Mouse (Mus musculus) bone marrow, adult 2 months (tissue): ENCODE results near the gene Olfr139. TPM values are rescaled to one million over a fixed set of nuclear protein-coding genes. Genes with fewer than 3 reads are reported as not detected.

ENCODE experiments used
- H3K27ac ChIP-seq: fragments of 200-500 bp; 2 replicates; pipeline ENCODE4 v1.5.1; 2012; ENCODE audit warnings: low read depth, mild to moderate bottlenecking, control low read depth, inconsistent platforms, low read length; ENCODE audit not compliant: control insufficient read depth, poor library complexity, insufficient read depth
- H3K4me1 ChIP-seq: fragments of 200-500 bp; 2 replicates; pipeline ENCODE4 v1.6.1; 2011; ENCODE audit warnings: low read length; ENCODE audit not compliant: control insufficient read depth, insufficient read depth
- H3K4me3 ChIP-seq: fragments of 200-500 bp; replicated peaks from 2 replicates; pipeline ENCODE3; 2011; ENCODE audit warnings: mild to moderate bottlenecking, low read depth, low read length, control low read depth; ENCODE audit not compliant: control insufficient read depth
- CTCF ChIP-seq: fragments of 200-500 bp; IDR thresholded peaks from 2 replicates; pipeline ENCODE4 v1.5.1; 2011; ENCODE audit warnings: low read length, control low read depth; ENCODE audit not compliant: control insufficient read depth, insufficient read depth
- POLR2A ChIP-seq: fragments of 200-500 bp; IDR thresholded peaks from 2 replicates; pipeline ENCODE4 v1.6.1; 2011; ENCODE audit warnings: low read depth, mild to moderate bottlenecking, control low read depth, low read length, borderline replicate concordance; ENCODE audit not compliant: control insufficient read depth
- WGBS: fragments of 180-500 bp; shearing (Covaris S2); methylation state at CpG from one replicate; pipeline ENCODE4 v1.1.7; 2018; 5-methylcytosine and 5-hydroxymethylcytosine counted together
- polyA plus RNA-seq: library from polyadenylated mRNA; stranded (reverse); fragments of >200 nt; gene quantifications from 2 replicates; pipeline ENCODE4 v1.2.4, GENCODE M21; 2011; ENCODE audit warnings: low replicate concordance; ENCODE audit not compliant: missing spikeins, insufficient read depth, insufficient read length

Olfr139 gene
- polyA plus RNA-seq: not detected in 2 replicates

DNA sequence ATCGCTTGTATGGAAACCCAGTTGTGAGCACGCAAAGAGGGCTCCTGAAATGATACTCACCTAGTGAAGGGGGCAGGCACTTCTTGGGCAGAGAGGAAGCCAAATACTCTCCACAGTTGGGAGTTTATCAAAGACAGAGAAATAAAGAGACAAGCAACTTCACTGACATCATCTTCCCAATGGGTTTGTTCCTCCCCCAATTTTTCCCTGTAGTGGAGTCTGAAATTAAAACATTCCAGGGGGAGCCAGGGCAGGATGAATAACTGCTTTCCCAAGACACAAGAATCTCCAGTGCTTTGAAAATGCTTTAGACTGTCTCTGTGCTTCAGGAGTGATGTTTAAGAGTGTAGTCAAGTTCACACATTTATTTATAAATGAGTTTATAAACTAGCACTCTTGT is at the start of gene Olfr139, which contains the start of gene Olfr399:
Gene Olfr139, minus strand, starts transcription at position 101 of the 400 bp plus-strand sequence.
Gene Olfr399, minus strand, starts transcription at position 165 of the 400 bp plus-strand sequence.
- WGBS: 70% methylated on average over 2 of the region's 2 CpGs
- no peaks in the 10 kb centered on the region for H3K4me1 ChIP-seq
- H3K4me3 ChIP-seq: no peak within 1 kb of the TSS
- no peak for TF ChIP-seq POLR2A
- TF ChIP-seq CTCF: no peak
- H3K27ac ChIP-seq: no peak within 1 kb of the TSS

DNA sequence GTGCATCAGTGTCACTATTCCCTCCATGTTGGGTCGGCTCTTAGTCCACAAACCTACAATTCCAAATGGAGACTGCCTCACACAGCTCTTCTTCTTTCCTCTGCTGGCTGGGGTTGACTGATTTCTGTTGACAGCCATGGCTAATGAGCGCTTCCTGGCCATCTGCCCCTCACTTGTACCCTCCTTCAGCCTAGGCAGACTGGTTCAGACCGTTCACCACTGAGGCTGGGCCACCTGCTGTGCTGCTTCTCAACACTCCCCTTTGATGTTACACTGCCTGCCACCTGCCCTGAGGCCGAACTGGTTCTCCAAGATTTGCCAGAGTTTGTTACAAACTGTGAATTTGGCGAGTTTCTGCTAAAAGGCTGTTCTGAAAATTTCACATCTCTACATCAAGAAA is 48.7 kb upstream of the Olfr139 start:
- 31% methylated on average over 5 of the region's 5 CpGs for WGBS
- TF ChIP-seq POLR2A: no peak
- no peak for TF ChIP-seq CTCF
- no peak overlapping the region for H3K4me3 ChIP-seq
- H3K27ac ChIP-seq: no peak overlapping the region
- no peaks in the 10 kb centered on the region for H3K4me1 ChIP-seq

- H3K4me1 ChIP-seq: no peaks in the 10 kb centered on the region
- H3K4me3 ChIP-seq: no peak overlapping the region
- TF ChIP-seq POLR2A (no peak), CTCF (no peak)
- no peak overlapping the region for H3K27ac ChIP-seq
- 32% methylated on average over 2 of the region's 2 CpGs for WGBS
Observed at GRCm38 (mm10) chr11:74101507-74101906, 45.2 kb upstream of the Olfr139 start.

- H3K4me1 ChIP-seq: no peaks in the 10 kb centered on the region
- TF ChIP-seq CTCF (no peak), POLR2A (no peak)
- H3K27ac ChIP-seq: no peak overlapping the region
- H3K4me3 ChIP-seq: no peak overlapping the region
- 19% methylated on average over 2 of the region's 2 CpGs for WGBS
Observed at GRCm38 (mm10) chr11:74100724-74101123, 44.4 kb upstream of the Olfr139 start.

- no peaks in the 10 kb centered on the region for H3K4me1 ChIP-seq
- no peak for TF ChIP-seq CTCF
- TF ChIP-seq POLR2A: no peak
- no peak within 1 kb of the TSS for H3K4me3 ChIP-seq
- WGBS: 97% methylated on average over 1 of the region's 1 CpGs
- no peak within 1 kb of the TSS for H3K27ac ChIP-seq
Observed at GRCm38 (mm10) chr11:74069655-74070054, 13.3 kb upstream of the Olfr139 start, which contains the start of gene Zfp616. Zfp616 (plus strand) TSS chr11:74069955.

- 62% methylated on average over 3 of the region's 3 CpGs for WGBS
- Histone ChIP-seq H3K27ac (no peak overlapping the region), H3K4me1 (no peaks in the 10 kb centered on the region), H3K4me3 (no peak overlapping the region)
- no peak for TF ChIP-seq POLR2A
- TF ChIP-seq CTCF: no peak
Observed at GRCm38 (mm10) chr11:74051347-74051746, 5.0 kb downstream of the Olfr139 start.

Other genes with a start within 250 kb of the Olfr139 start
- gene Olfr392, start 239.5 kb downstream of the Olfr139 start, polyA plus RNA-seq: not detected in 2 replicates
- not detected in 2 replicates for gene Olfr393, start 205.1 kb downstream of the Olfr139 start, polyA plus RNA-seq
- not detected in 2 replicates for gene Olfr394, start 165.8 kb downstream of the Olfr139 start, polyA plus RNA-seq
- not detected in 2 replicates for gene Olfr395, start 147.3 kb downstream of the Olfr139 start, polyA plus RNA-seq
- gene Olfr23, start 119.9 kb downstream of the Olfr139 start, polyA plus RNA-seq: not detected in 2 replicates
- not detected in 2 replicates for gene Olfr397, start 95.7 kb downstream of the Olfr139 start, polyA plus RNA-seq
- not detected in 2 replicates for gene Olfr398, start 66.1 kb downstream of the Olfr139 start, polyA plus RNA-seq
- not detected in 2 replicates for gene Olfr399, start 64 bp upstream of the Olfr139 start, polyA plus RNA-seq
- gene Zfp616, start 13.4 kb upstream of the Olfr139 start, polyA plus RNA-seq: not detected in 2 replicates
- gene Olfr401, start 57.2 kb upstream of the Olfr139 start, polyA plus RNA-seq: not detected in 2 replicates
- not detected in 2 replicates for gene Olfr402, start 97.0 kb upstream of the Olfr139 start, polyA plus RNA-seq
- not detected in 2 replicates for gene Olfr403, start 129.7 kb upstream of the Olfr139 start, polyA plus RNA-seq
- gene Olfr43, start 154.8 kb upstream of the Olfr139 start, polyA plus RNA-seq: not detected in 2 replicates
- gene Olfr406, start 203.3 kb upstream of the Olfr139 start, polyA plus RNA-seq: not detected in 2 replicates
- not detected in 2 replicates for gene Olfr59, start 227.2 kb upstream of the Olfr139 start, polyA plus RNA-seq